Mouse (Mus musculus) myocyte (in vitro differentiated cells): Measurements from ENCODE around the gene Eif3i.

ENCODE experiments used
- CEBPB ChIP-seq: IDR thresholded peaks from 2 replicates; pipeline ENCODE4 v1.6.1; 2011; ENCODE audit warnings: mild to moderate bottlenecking, moderate library complexity; ENCODE audit not compliant: poor library complexity, insufficient read depth, severe bottlenecking
- E2F4 ChIP-seq: IDR thresholded peaks from one replicate; pipeline ENCODE4 v1.6.1; 2011; ENCODE audit warnings: mild to moderate bottlenecking, control low read depth, moderate library complexity; ENCODE audit not compliant: insufficient read depth
- MAX ChIP-seq: IDR thresholded peaks from one replicate; pipeline ENCODE4 v1.6.1; 2011; ENCODE audit warnings: low read depth, mild to moderate bottlenecking, control low read depth
- MYOD1 ChIP-seq, 3 experiments: IDR thresholded peaks; one replicate each; pipeline ENCODE4 v1.6.1; 2011; ENCODE audit warnings: control low read depth in 2 of 3, low read depth in 2 of 3, mild to moderate bottlenecking in 2 of 3, moderate library complexity in 1 of 3; ENCODE audit not compliant: insufficient read length in 2 of 3, control insufficient read depth in 1 of 3
- MYOG ChIP-seq, 3 experiments: IDR thresholded peaks; one replicate each; pipeline ENCODE4 v1.6.1; 2011; ENCODE audit warnings: control low read depth in 2 of 3, low read depth in 2 of 3, mild to moderate bottlenecking in 2 of 3; ENCODE audit not compliant: insufficient read length in 2 of 3, control insufficient read depth in 1 of 3, insufficient read depth in 1 of 3
- POLR2A ChIP-seq: IDR thresholded peaks from one replicate; pipeline ENCODE4 v1.6.1; 2011; ENCODE audit warnings: low read depth, mild to moderate bottlenecking, control low read depth, moderate library complexity; ENCODE audit not compliant: insufficient read length
- POLR2AphosphoS2 ChIP-seq: IDR thresholded peaks from one replicate; pipeline ENCODE4 v1.6.1; 2011; ENCODE audit warnings: low read depth, control low read depth; ENCODE audit not compliant: insufficient read length
- SRF ChIP-seq: IDR thresholded peaks from one replicate; pipeline ENCODE4 v1.6.1; 2011; ENCODE audit warnings: low read depth; ENCODE audit not compliant: control insufficient read depth, insufficient read length
- TCF3 ChIP-seq: IDR thresholded peaks from one replicate; pipeline ENCODE4 v1.6.1; 2011; ENCODE audit warnings: low read depth, control low read depth; ENCODE audit not compliant: insufficient read length

DNA sequence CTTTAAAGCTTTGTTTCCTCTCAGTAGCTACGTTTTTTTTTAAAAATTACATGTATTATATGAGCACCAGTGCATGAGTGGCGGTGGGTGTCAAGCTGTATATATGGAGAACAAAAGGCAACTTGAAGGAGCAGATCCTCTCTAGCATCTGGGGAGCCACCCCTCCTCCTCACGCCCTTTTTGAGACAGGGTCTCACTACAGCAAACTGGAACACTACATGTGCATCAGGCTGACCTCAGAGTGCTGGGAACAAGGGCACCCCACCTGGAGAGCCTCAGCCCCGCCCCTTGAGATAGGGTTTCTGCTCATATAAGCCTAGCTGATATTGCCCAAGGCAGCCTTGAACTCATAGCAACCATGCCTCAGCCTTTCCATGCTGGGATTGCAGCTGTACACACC, 25.0 kb upstream of the Eif3i start:
- TF ChIP-seq E2F4 (no peak), POLR2A (no peak), MYOD1 (IDR thresholded peaks at IDR 0.05; ENCODE audit: control insufficient read depth in 1 of 3, insufficient read length in 2 of 3, low read depth in 2 of 3) (no peak), CEBPB (no peak), MAX (no peak), POLR2AphosphoS2 (no peak), TCF3 (no peak), SRF (no peak), MYOG (IDR thresholded peaks at IDR 0.05; ENCODE audit: control insufficient read depth in 1 of 3, insufficient read depth in 1 of 3, insufficient read length in 2 of 3, low read depth in 2 of 3) (no peak)
